Mouse (Mus musculus) C2C12 (cell line): ENCODE results near the gene Eya2. TPM values are rescaled to one million over a fixed set of nuclear protein-coding genes. Genes with fewer than 3 reads are reported as not detected.

Experiments used
- H3K27me3 ChIP-seq: one replicate; pipeline ENCODE4 v1.6.1; 2011; ENCODE audit not compliant: control insufficient read depth, insufficient read depth, insufficient read length
- H3K36me3 ChIP-seq: one replicate; pipeline ENCODE4 v1.6.1; 2011; ENCODE audit not compliant: control insufficient read depth, insufficient read depth
- H3K4me3 ChIP-seq: one replicate; pipeline ENCODE4 v1.5.1; 2011; ENCODE audit warnings: mild to moderate bottlenecking, control low read depth; ENCODE audit not compliant: poor library complexity, insufficient read depth, severe bottlenecking
- H3K79me2 ChIP-seq: one replicate; pipeline ENCODE4 v1.6.1; 2011; ENCODE audit not compliant: control insufficient read depth, insufficient read depth
- H3K79me3 ChIP-seq: one replicate; pipeline ENCODE4 v1.6.1; 2011; ENCODE audit warnings: low read depth, control low read depth
- H3ac ChIP-seq: one replicate; pipeline ENCODE3; 2011; ENCODE audit warnings: low read depth; ENCODE audit not compliant: control insufficient read depth, insufficient read length
- CEBPB ChIP-seq: IDR thresholded peaks from one replicate; pipeline ENCODE4 v1.6.1; 2011; ENCODE audit warnings: low read depth, mild to moderate bottlenecking, control low read depth, moderate library complexity
- CTCF ChIP-seq: IDR thresholded peaks from one replicate; pipeline ENCODE4 v1.5.1; 2011; ENCODE audit not compliant: control insufficient read depth, insufficient read depth, insufficient read length
- FOSL1 ChIP-seq: IDR thresholded peaks from one replicate; pipeline ENCODE4 v1.8.0; 2011; ENCODE audit warnings: mild to moderate bottlenecking, low read length; ENCODE audit not compliant: poor library complexity, insufficient read depth, severe bottlenecking
- MAX ChIP-seq: IDR thresholded peaks from one replicate; pipeline ENCODE4 v1.6.1; 2011; ENCODE audit warnings: mild to moderate bottlenecking, control low read depth
- MYOD1 ChIP-seq: IDR thresholded peaks from one replicate; pipeline ENCODE4 v1.6.1; 2011; ENCODE audit warnings: low read depth; ENCODE audit not compliant: control insufficient read depth, insufficient read length
- MYOG ChIP-seq: IDR thresholded peaks from one replicate; pipeline ENCODE4 v1.6.1; 2011; ENCODE audit not compliant: control insufficient read depth, insufficient read length; ENCODE audit errors: extremely low read depth
- USF1 ChIP-seq: IDR thresholded peaks from one replicate; pipeline ENCODE4 v1.6.1; 2011; ENCODE audit warnings: low read depth, mild to moderate bottlenecking, control low read depth, moderate library complexity
- polyA plus RNA-seq: library from polyadenylated mRNA; unstranded; fragments of >200 nt; fragmentation: generic; extraction: Trizol; gene quantifications from one replicate; pipeline ENCODE4 v1.2.1, GENCODE M21; 2012; ENCODE audit warnings: missing spikeins

Eya2 gene
- polyA plus RNA-seq, 1 experiment = 0.19 TPM

DNA sequence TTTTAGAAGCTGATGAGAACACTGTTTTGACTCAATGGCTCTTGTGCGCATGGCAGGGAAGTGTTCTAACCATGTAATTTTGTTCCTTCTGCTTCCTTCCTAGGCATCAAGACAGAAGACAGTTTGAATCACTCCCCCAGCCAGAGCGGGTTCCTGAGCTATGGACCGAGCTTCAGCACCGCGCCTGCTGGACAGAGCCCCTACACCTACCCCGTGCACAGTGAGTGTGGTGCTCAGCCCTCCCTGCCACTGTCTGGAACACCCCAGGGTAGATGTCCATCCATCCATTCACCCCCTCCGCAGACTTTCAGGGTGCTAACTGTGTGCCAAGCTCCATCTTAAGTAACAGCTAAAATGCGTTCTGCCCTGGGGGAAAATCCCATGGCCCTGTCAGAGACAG lies 92.7 kb downstream of the Eya2 start:
- Histone ChIP-seq H3K27me3 (peaks cover 28% of the 10 kb centered on the region), H3K79me3 (no peaks in the 10 kb centered on the region), H3K79me2 (no peaks in the 10 kb centered on the region), H3ac (no peak overlapping the region), H3K4me3 (no peak overlapping the region), H3K36me3 (no peaks in the 10 kb centered on the region)
- TF ChIP-seq USF1 (no peak), MYOD1 (no peak), MYOG (no peak), MAX (no peak), CEBPB (no peak), CTCF (no peak), FOSL1 (no peak)

- H3ac ChIP-seq = no peak overlapping the region
- H3K79me2 ChIP-seq = no peaks in the 10 kb centered on the region
- H3K4me3 ChIP-seq = no peak overlapping the region
- H3K36me3 ChIP-seq = no peaks in the 10 kb centered on the region
- peaks cover 24% of the 10 kb centered on the region for H3K27me3 ChIP-seq
- no peaks in the 10 kb centered on the region for H3K79me3 ChIP-seq
- TF ChIP-seq CEBPB = no peak
- TF ChIP-seq MYOG = no peak
- TF ChIP-seq FOSL1 = no peak
- TF ChIP-seq CTCF = no peak
- no peak for TF ChIP-seq MYOD1
- TF ChIP-seq MAX = no peak
- no peak for TF ChIP-seq USF1
Observed at GRCm38 (mm10) chr2:165688896-165689295, 94.1 kb downstream of the Eya2 start.

- no peaks in the 10 kb centered on the region for H3K79me2 ChIP-seq
- H3K27me3 ChIP-seq = peaks cover 8% of the 10 kb centered on the region
- TF ChIP-seq USF1 (no peak), CTCF (no peak), MYOG (no peak), MAX (no peak), FOSL1 (no peak), CEBPB (no peak), MYOD1 (no peak)
- no peak overlapping the region for H3K4me3 ChIP-seq
- no peak overlapping the region for H3ac ChIP-seq
- H3K79me3 ChIP-seq = no peaks in the 10 kb centered on the region
- no peaks in the 10 kb centered on the region for H3K36me3 ChIP-seq
Observed at GRCm38 (mm10) chr2:165691016-165691415, 96.2 kb downstream of the Eya2 start.

DNA sequence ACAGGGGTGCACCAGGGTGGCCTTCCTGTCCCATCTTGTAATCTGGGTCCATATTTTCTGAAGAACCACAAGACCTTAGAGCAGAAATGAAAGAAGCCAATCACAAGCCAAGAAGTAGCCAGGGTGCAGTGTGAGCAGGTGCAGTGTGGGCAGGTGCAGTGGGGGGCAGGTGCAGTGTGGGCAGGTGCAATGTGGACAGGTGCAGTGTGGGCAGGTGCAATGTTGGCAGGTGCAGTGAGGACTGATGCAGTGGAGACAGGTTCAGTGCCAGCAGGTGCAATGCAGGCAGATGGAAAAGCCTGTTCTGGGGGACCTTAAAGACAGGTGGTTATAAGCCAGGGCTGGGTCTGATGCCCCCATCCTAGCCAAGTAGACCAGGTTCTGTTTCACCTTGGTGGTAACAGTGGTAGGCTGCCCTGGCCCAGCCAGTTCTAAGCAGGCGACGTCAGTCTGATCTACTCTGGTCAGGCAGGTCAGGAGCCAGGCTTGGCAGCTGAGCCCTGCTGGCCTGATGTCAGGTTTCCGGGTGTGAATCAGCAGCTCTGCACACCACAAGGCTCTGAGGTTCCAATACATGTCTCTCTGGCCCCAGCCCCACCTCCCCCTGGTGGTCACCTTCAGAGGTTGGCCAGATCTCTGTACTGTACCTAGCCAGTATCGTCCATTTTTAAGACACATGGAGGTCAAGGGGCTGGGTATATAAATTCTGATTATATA lies 98.3 kb downstream of the Eya2 start:
- H3ac ChIP-seq = no peak overlapping the region
- no peaks in the 10 kb centered on the region for H3K79me3 ChIP-seq
- TF ChIP-seq CTCF (no peak), CEBPB (no peak), MYOD1 (no peak), USF1 (no peak), FOSL1 (no peak)
- H3K36me3 ChIP-seq = no peaks in the 10 kb centered on the region
- peaks cover 14% of the 10 kb centered on the region for H3K27me3 ChIP-seq
- no peak overlapping the region for H3K4me3 ChIP-seq
- no peaks in the 10 kb centered on the region for H3K79me2 ChIP-seq

DNA sequence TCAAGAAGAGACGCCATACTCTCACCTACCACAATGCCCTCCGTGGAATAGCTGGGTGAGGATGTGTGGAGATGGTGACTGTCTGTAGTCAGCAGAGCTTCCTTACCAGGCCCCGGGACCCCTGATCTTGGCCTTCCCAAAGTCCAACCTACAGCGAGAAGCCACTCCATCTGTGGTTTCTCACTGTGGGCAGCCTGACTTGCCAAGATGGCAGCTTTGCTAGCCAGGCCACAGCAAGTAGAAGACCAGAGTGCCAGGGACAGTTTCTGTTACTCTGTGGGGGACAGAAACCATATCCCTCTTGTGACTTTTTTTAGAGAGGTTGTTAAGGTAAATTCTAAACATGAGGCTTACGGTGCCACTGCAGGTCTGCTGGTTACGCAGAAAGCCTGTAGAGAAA lies 99.9 kb downstream of the Eya2 start:
- H3K4me3 ChIP-seq = no peak overlapping the region
- H3K79me2 ChIP-seq = no peaks in the 10 kb centered on the region
- no peaks in the 10 kb centered on the region for H3K36me3 ChIP-seq
- H3ac ChIP-seq = no peak overlapping the region
- peaks cover 22% of the 10 kb centered on the region for H3K27me3 ChIP-seq
- H3K79me3 ChIP-seq = no peaks in the 10 kb centered on the region
- TF ChIP-seq USF1 (no peak), MAX (no peak), MYOG (no peak), FOSL1 (no peak), CTCF (no peak)
